ENCODE assay signal across 11 mouse cellular contexts in the genomic region with DNA sequence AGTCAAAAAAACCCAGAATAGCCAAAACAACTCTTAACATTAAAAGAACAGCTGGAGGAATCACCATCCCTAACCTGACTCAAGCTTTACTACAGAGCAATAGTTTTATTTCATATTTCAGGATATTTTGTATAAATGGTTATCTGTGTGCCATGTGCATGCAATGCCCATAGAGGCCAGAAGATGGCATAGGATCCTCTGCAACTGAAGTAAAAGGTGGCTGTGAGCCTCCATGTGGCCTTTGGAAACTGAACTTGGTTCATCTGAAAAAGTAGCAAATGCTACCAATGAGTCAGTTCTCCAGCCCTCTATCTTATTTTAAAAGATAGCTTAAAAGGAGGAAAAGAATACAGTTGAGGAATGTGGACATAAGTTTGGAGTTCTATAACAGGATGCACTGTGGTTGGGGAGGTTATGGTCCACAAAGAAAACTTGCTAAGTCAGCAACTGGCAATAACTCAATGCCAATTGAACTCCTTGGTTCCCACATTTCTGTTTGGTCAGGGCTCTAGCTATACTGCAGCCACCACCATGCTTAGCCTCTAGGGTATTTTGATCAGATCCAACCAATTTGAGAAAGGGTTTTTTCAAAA. TPM values are rescaled to one million over a fixed set of nuclear protein-coding genes. Genes with fewer than 3 reads are reported as not detected.
DNase-seq lines count a peak whose midpoint lies in the region; ATAC-seq and TF ChIP-seq lines count a peak whose summit lies in the region.
"Had no signal": no experiment of that assay in that cellular context is flagged by ENCODE, and none has a peak within 500 bp of the region (broad histone marks: within the 10 kb centered on the region; RNA-seq: fewer than 3 reads in every experiment).

No protein-coding gene starts in this region.

- intact Hi-C loops in gastrocnemius, adult 2 months (cut with DNase I): loop anchor here (10.0 kb wide), 2 partner anchors 392 to 452 kb away; no protein-coding TSS in a partner anchor

- no peak overlapping the region for H3K4me2 ChIP-seq in liver, embryonic 14.5 days (ENCODE audit: low read depth)
- H3K4me2 ChIP-seq in liver, embryonic 12.5 days: no peak overlapping the region

- DNase-seq in gastrocnemius, adult 2 months: peak; percentile 31
- no peak for DNase-seq in gastrocnemius, adult 8-10 months (ENCODE audit: low spot score in 2 of 2)
- no peak for DNase-seq in liver, embryonic 14.5 days (ENCODE audit: low read depth in 3 of 3, low spot score in 3 of 3)
- DNase-seq in ZHBTc4 (ENCODE audit: low read depth, low spot score): peak; percentile 12
- peak; percentile 10 for DNase-seq in embryonic facial prominence, embryonic 10.5 days (ENCODE audit: low spot score)
- peak; percentile 37 for DNase-seq in lung, postnatal 14 days
- no peak for DNase-seq in ovary, adult 18-20 months (ENCODE audit: low spot score)

- no peak overlapping the region for H3K4me3 ChIP-seq in gastrocnemius, adult 2 months
- H3K4me3 ChIP-seq in liver, embryonic 14.5 days (ENCODE audit: insufficient read depth in 1 of 2, low read depth in 2 of 2, low read length in 2 of 2): no peak overlapping the region
- H3K4me3 ChIP-seq in liver, embryonic 12.5 days: no peak overlapping the region
- H3K4me3 ChIP-seq in embryonic facial prominence, embryonic 10.5 days: no peak overlapping the region

- ATAC-seq in liver, embryonic 14.5 days (ENCODE audit: insufficient read depth): no peak
- no peak for ATAC-seq in liver, embryonic 12.5 days

- H3K9ac ChIP-seq in liver, embryonic 14.5 days (replicated peaks): no peak overlapping the region
- no peak overlapping the region for H3K9ac ChIP-seq in liver, embryonic 12.5 days

- H3K27ac ChIP-seq in gastrocnemius, adult 2 months: no peak overlapping the region
- H3K27ac ChIP-seq in liver, embryonic 14.5 days: no peak overlapping the region
- no peak overlapping the region for H3K27ac ChIP-seq in liver, embryonic 12.5 days
- H3K27ac ChIP-seq in embryonic facial prominence, embryonic 10.5 days (replicated peaks): no peak overlapping the region
- H3K27ac ChIP-seq: macrophage had no signal

- H3K4me1 ChIP-seq in liver, embryonic 14.5 days (replicated peaks; ENCODE audit: control insufficient read depth in 2 of 2, insufficient read depth in 2 of 2, low read length in 1 of 2): no peaks in the 10 kb centered on the region
- no peaks in the 10 kb centered on the region for H3K4me1 ChIP-seq in liver, embryonic 12.5 days
- no peaks in the 10 kb centered on the region for H3K4me1 ChIP-seq in embryonic facial prominence, embryonic 10.5 days

- H3K9me3 ChIP-seq in liver, embryonic 14.5 days (ENCODE audit: control insufficient read depth, low read length): no peaks in the 10 kb centered on the region
- H3K9me3 ChIP-seq in liver, embryonic 12.5 days (replicated peaks): no peaks in the 10 kb centered on the region
- no peaks in the 10 kb centered on the region for H3K9me3 ChIP-seq in embryonic facial prominence, embryonic 10.5 days

- no peak for TF ChIP-seq EP300 in liver, embryonic 14.5 days (IDR thresholded peaks at IDR 0.05; ENCODE audit: low read depth)

- H3K36me3 ChIP-seq in liver, embryonic 14.5 days (replicated peaks; ENCODE audit: control insufficient read depth, insufficient read depth, low read depth): no peaks in the 10 kb centered on the region
- H3K36me3 ChIP-seq in liver, embryonic 12.5 days: no peaks in the 10 kb centered on the region
- no peaks in the 10 kb centered on the region for H3K36me3 ChIP-seq in embryonic facial prominence, embryonic 10.5 days (replicated peaks)

- TF ChIP-seq CTCF in gastrocnemius, adult 2 months (IDR thresholded peaks at IDR 0.05): peak; percentile 70
- peak; percentile 36; the same call in 1 of the 2 replicates for TF ChIP-seq CTCF in liver, embryonic 14.5 days (IDR thresholded peaks at IDR 0.05; ENCODE audit: low read depth)

- no peaks in the 10 kb centered on the region for H3K27me3 ChIP-seq in liver, embryonic 14.5 days (ENCODE audit: control insufficient read depth, insufficient read depth, low read length)
- no peaks in the 10 kb centered on the region for H3K27me3 ChIP-seq in liver, embryonic 12.5 days (replicated peaks)
- no peaks in the 10 kb centered on the region for H3K27me3 ChIP-seq in embryonic facial prominence, embryonic 10.5 days (replicated peaks; ENCODE audit: low read depth, poor library complexity, severe bottlenecking)

RNA-seq across cellular contexts. Expression of a gene that starts 13.9 kb away (rescaled TPM):
- not detected for total RNA-seq in gastrocnemius, adult 2 months (2021)
- total RNA-seq in gastrocnemius, adult 8-10 months (2022): not detected
- polyA plus RNA-seq in liver, embryonic 14.5 days (2012; rRNA removed): 1.1 and 1.8 TPM in 2 replicates
- polyA plus RNA-seq in liver, embryonic 14.5 days (2014; fragmentation: Nextera tagmentation; extraction: Ambion mirVana): 1.2 and 1.5 TPM in 2 replicates
- polyA plus RNA-seq in liver, embryonic 12.5 days (2016; fragmentation: Nextera tagmentation; extraction: Ambion mirVana): 0.53 and 0.58 TPM in 2 replicates
- polyA plus RNA-seq in embryonic facial prominence, embryonic 10.5 days (2016; fragmentation: Nextera tagmentation; extraction: Ambion mirVana): not detected in 2 replicates
- polyA plus RNA-seq: gonadal fat pad, adult 2 months; stomach, embryonic 14.5 days had no signal

Comparison
In these comparisons a context has a peak if more than half of its experiments do, and no peak if none do; other contexts are left out.
1. DNase-seq: peak in gastrocnemius, adult 2 months (single experiment), ZHBTc4 (single experiment), embryonic facial prominence, embryonic 10.5 days (single experiment) and lung, postnatal 14 days (single experiment); none in gastrocnemius, adult 8-10 months (0 of 2), liver, embryonic 14.5 days (0 of 3) and ovary, adult 18-20 months (single experiment).